Mouse (Mus musculus) kidney, postnatal 10 days (tissue): Measurements from ENCODE around the gene Mrgpra9.
"Not testable (repeated sequence)": the region's sequence is repeated elsewhere in the genome, so short reads cannot be mapped to it uniquely, and the experiment has no call there.

Experiments used
- DNase-seq: peaks from one replicate; pipeline ENCODE4 v3.0.0; 2021; ENCODE audit warnings: mixed read lengths

The Mrgpra9 gene

GRCm38 (mm10) chr7:47252770-47253169 is at the start of gene Mrgpra9:
Mrgpra9 (minus strand) TSS chr7:47252848.
- DNase-seq, result no peak

DNA sequence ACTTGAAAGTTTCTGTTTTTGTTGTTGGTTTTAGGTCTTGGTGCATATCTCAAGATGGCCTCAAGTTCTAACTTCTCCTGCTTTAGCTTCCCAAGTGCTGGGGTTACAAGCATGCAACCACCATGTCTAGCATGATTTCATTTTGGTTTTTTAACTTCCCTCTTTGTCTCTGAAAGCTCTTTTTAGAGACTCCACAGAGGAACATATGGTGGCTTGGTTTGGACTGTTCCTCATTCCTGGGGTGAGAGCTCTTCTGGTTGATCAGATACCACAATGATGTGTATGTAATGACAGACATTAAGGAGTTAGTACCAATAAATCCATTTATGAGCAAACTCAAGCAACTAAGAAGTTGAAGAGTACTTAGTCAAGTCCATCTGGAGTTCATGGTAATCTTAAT is 47.0 kb upstream of the Mrgpra9 start:
- not testable (repeated sequence) for DNase-seq

- DNase-seq, result not testable (repeated sequence)
Measured at GRCm38 (mm10) chr7:47271547-47271946, 18.9 kb upstream of the Mrgpra9 start.

GRCm38 (mm10) chr7:47244658-47245057 is 8.0 kb downstream of the Mrgpra9 start:
- peak; percentile 5 for DNase-seq

DNA sequence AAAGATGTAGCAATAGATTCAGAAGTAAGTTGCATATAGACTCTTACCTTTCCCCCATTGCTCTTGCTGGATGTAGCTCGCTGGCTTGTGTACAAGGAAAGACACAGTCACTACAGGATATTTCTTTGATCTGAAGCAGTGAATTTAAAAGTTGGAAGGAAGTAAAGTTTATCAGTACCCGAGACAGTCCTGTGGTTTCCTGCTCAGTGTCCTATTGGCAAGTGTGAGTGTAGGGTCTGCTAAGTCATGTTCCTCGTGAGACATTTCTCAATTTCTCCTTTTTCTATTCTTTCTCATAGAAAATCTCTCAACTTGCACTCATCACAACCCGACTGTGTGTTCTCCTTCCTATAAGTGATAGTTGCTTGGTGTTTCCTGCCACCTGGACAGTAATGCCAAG is 47.8 kb downstream of the Mrgpra9 start, which contains the start of gene Mrgpra6:
Gene Mrgpra6, minus strand, starts transcription at position 91 of the 400 bp plus-strand sequence.
- no peak for DNase-seq

DNA sequence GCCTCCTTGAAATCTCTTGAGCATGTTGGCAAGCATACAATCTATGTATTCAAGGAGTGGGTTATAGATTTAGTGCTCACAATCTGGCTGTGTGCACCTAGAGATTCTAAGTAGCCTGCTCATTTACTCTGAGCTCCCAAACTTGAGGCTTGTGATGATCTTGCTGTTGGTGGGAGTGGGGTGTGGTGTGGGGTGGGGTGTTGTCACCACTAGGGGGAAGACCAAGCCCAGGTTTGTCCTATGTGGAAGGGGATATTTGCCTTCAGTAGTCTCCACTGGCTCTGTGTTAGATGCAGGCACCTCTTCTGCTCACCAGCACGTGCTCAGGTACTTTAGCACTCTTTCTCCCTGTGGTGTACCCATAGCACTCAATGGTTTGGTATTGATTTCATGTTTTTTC is 57.4 kb downstream of the Mrgpra9 start:
- DNase-seq, result no peak
